Mouse (Mus musculus): ENCODE measurements around the gene Atp2b2.

- TF ChIP-seq POLR2A (IDR thresholded peaks at IDR 0.05; ENCODE audit: borderline replicate concordance, low read depth, low read length) (no peak), CTCF (IDR thresholded peaks at IDR 0.05; ENCODE audit: low read depth, low read length) (no peak)
Measured at GRCm38 (mm10) chr6:114035704-114036103, 6.7 kb downstream of the Atp2b2 start.

Data from bone marrow macrophage, adult 2 months (primary cell).